In genomic region chr19:28864981-28865380, GRCm38 (mm10) we compare ENCODE assay signal across 20 mouse cellular contexts. TPM values are rescaled to one million over a fixed set of nuclear protein-coding genes. Genes with fewer than 3 reads are reported as not detected.
DNase-seq lines count a peak whose midpoint lies in the region; ATAC-seq and TF ChIP-seq lines count a peak whose summit lies in the region.
"Had no signal": no experiment of that assay in that cellular context is flagged by ENCODE, and none has a peak within 500 bp of the region (broad histone marks: within the 10 kb centered on the region; RNA-seq: fewer than 3 reads in every experiment).

No protein-coding gene starts in this region.

- H3K9ac ChIP-seq in forebrain, embryonic 15.5 days (replicated peaks), result no peak overlapping the region
- no peak overlapping the region for H3K9ac ChIP-seq in limb, embryonic 14.5 days (ENCODE audit: low read depth, low read length, severe bottlenecking)
- H3K9ac ChIP-seq in neural tube, embryonic 14.5 days (replicated peaks; ENCODE audit: low read depth, low read length), result no peak overlapping the region
- H3K9ac ChIP-seq: heart, embryonic 13.5 days; midbrain, embryonic 15.5 days had no signal

- no peak for TF ChIP-seq CTCF in brain, embryonic 14.5 days (IDR thresholded peaks at IDR 0.05; ENCODE audit: borderline replicate concordance, extremely low read depth, insufficient read depth, insufficient read length)

- TF ChIP-seq POLR2A in limb, embryonic 14.5 days (IDR thresholded peaks at IDR 0.05; ENCODE audit: borderline replicate concordance, extremely low read depth, insufficient read depth, insufficient read length), result no peak
- TF ChIP-seq POLR2A in brain, embryonic 14.5 days (IDR thresholded peaks at IDR 0.05; ENCODE audit: borderline replicate concordance, extremely low read depth, insufficient read depth, insufficient read length, poor library complexity, severe bottlenecking), result no peak

- no peaks in the 10 kb centered on the region for H3K27me3 ChIP-seq in forebrain, embryonic 15.5 days
- no peaks in the 10 kb centered on the region for H3K27me3 ChIP-seq in forebrain, embryonic 10.5 days (ENCODE audit: poor library complexity, severe bottlenecking)
- no peaks in the 10 kb centered on the region for H3K27me3 ChIP-seq in limb, embryonic 14.5 days (ENCODE audit: control insufficient read depth, insufficient read depth, low read length)
- no peaks in the 10 kb centered on the region for H3K27me3 ChIP-seq in limb, embryonic 10.5 days (ENCODE audit: low read depth, poor library complexity, severe bottlenecking)
- no peaks in the 10 kb centered on the region for H3K27me3 ChIP-seq in neural tube, embryonic 14.5 days (ENCODE audit: control insufficient read depth, insufficient read depth, low read length)
- H3K27me3 ChIP-seq: heart, embryonic 13.5 days; midbrain, embryonic 15.5 days had no signal

- H3K9me3 ChIP-seq in forebrain, embryonic 15.5 days, result no peaks in the 10 kb centered on the region
- no peaks in the 10 kb centered on the region for H3K9me3 ChIP-seq in forebrain, embryonic 10.5 days
- H3K9me3 ChIP-seq in limb, embryonic 14.5 days (ENCODE audit: control insufficient read depth, low read length), result no peaks in the 10 kb centered on the region
- no peaks in the 10 kb centered on the region for H3K9me3 ChIP-seq in limb, embryonic 10.5 days (replicated peaks)
- no peaks in the 10 kb centered on the region for H3K9me3 ChIP-seq in neural tube, embryonic 14.5 days (ENCODE audit: control insufficient read depth, low read length)
- H3K9me3 ChIP-seq: heart, embryonic 13.5 days; megakaryocyte, embryonic 14.5 days; midbrain, embryonic 15.5 days had no signal

- no peak for DNase-seq in forebrain, embryonic 10.5 days (ENCODE audit: extremely low spot score, low spot score)
- DNase-seq in limb, embryonic 14.5 days (ENCODE audit: low spot score), result peak; percentile 14
- no peak for DNase-seq in limb, embryonic 10.5 days (ENCODE audit: low spot score)
- peak; percentile 81 for DNase-seq in brain, embryonic 14.5 days (ENCODE audit: low read depth)
- DNase-seq in yolk sac, embryonic 10.5 days (ENCODE audit: low spot score), result no peak
- DNase-seq: adrenal gland, adult 2 months; cerebellum, adult 9-11 months; gastrocnemius, postnatal 10 days; kidney, adult 8-10 months; kidney, postnatal 25 days; liver; lung, postnatal 10 days; right cerebral cortex, postnatal 4 days had no signal

- no peak overlapping the region for H3K4me3 ChIP-seq in forebrain, embryonic 15.5 days
- H3K4me3 ChIP-seq in forebrain, embryonic 10.5 days, result no peak overlapping the region
- H3K4me3 ChIP-seq in limb, embryonic 14.5 days (replicated peaks; ENCODE audit: low read length), result no peak overlapping the region
- no peak overlapping the region for H3K4me3 ChIP-seq in limb, embryonic 10.5 days
- no peak overlapping the region for H3K4me3 ChIP-seq in neural tube, embryonic 14.5 days (ENCODE audit: low read depth, low read length)
- H3K4me3 ChIP-seq: erythroblast, embryonic 14.5 days; heart, embryonic 13.5 days; megakaryocyte, embryonic 14.5 days; midbrain, embryonic 15.5 days had no signal

- peak overlapping the region; percentile 60 for H3K27ac ChIP-seq in forebrain, embryonic 15.5 days (replicated peaks)
- no peak overlapping the region for H3K27ac ChIP-seq in forebrain, embryonic 10.5 days
- no peak overlapping the region for H3K27ac ChIP-seq in limb, embryonic 14.5 days (replicated peaks; ENCODE audit: low read depth, low read length)
- H3K27ac ChIP-seq in limb, embryonic 10.5 days, result no peak overlapping the region
- no peak overlapping the region for H3K27ac ChIP-seq in neural tube, embryonic 14.5 days (ENCODE audit: low read depth, low read length)
- H3K27ac ChIP-seq: heart, embryonic 13.5 days; midbrain, embryonic 15.5 days; stomach, postnatal 0 days had no signal

- peak; percentile 63 for ATAC-seq in forebrain, embryonic 15.5 days (replicated peaks)
- ATAC-seq in limb, embryonic 14.5 days (ENCODE audit: low FRiP score, low read depth), result no peak
- ATAC-seq in neural tube, embryonic 14.5 days (ENCODE audit: low read depth), result peak; percentile 74
- ATAC-seq: midbrain, embryonic 15.5 days had no signal

- H3K4me2 ChIP-seq in forebrain, embryonic 15.5 days (replicated peaks), result no peak overlapping the region
- no peak overlapping the region for H3K4me2 ChIP-seq in limb, embryonic 14.5 days (replicated peaks; ENCODE audit: low read depth, low read length, severe bottlenecking)
- no peak overlapping the region for H3K4me2 ChIP-seq in neural tube, embryonic 14.5 days (ENCODE audit: low read depth, low read length)
- H3K4me2 ChIP-seq: heart, embryonic 13.5 days; midbrain, embryonic 15.5 days had no signal

- 53% methylated on average over 6 of the region's 6 CpGs for WGBS in forebrain, embryonic 15.5 days
- 71% methylated on average over 6 of the region's 6 CpGs for WGBS in forebrain, embryonic 10.5 days
- 44% methylated on average over 6 of the region's 6 CpGs for WGBS in limb, embryonic 14.5 days
- 60% methylated on average over 6 of the region's 6 CpGs for WGBS in limb, embryonic 10.5 days
- 43% methylated on average over 6 of the region's 6 CpGs for WGBS in neural tube, embryonic 14.5 days

- peaks cover 6% of the 10 kb centered on the region; the same call in 1 of the 2 replicates for H3K4me1 ChIP-seq in forebrain, embryonic 15.5 days
- no peaks in the 10 kb centered on the region for H3K4me1 ChIP-seq in forebrain, embryonic 10.5 days
- H3K4me1 ChIP-seq in limb, embryonic 14.5 days (ENCODE audit: control insufficient read depth, insufficient read depth, low read length), result no peaks in the 10 kb centered on the region
- H3K4me1 ChIP-seq in limb, embryonic 10.5 days, result no peaks in the 10 kb centered on the region; the same call in 1 of the 2 replicates
- H3K4me1 ChIP-seq in neural tube, embryonic 14.5 days (ENCODE audit: control insufficient read depth, insufficient read depth, low read length), result 0 out of 2 replicates have a peak, but pooled peaks cover 3% of the 10 kb centered on the region
- H3K4me1 ChIP-seq: heart, embryonic 13.5 days; megakaryocyte, embryonic 14.5 days; midbrain, embryonic 15.5 days had no signal

- no peaks in the 10 kb centered on the region for H3K36me3 ChIP-seq in forebrain, embryonic 15.5 days
- no peaks in the 10 kb centered on the region for H3K36me3 ChIP-seq in forebrain, embryonic 10.5 days (replicated peaks)
- no peaks in the 10 kb centered on the region for H3K36me3 ChIP-seq in limb, embryonic 14.5 days (ENCODE audit: control insufficient read depth, insufficient read depth, low read length)
- no peaks in the 10 kb centered on the region for H3K36me3 ChIP-seq in limb, embryonic 10.5 days
- H3K36me3 ChIP-seq in neural tube, embryonic 14.5 days (ENCODE audit: control insufficient read depth, insufficient read depth, low read length), result no peaks in the 10 kb centered on the region
- H3K36me3 ChIP-seq: heart, embryonic 13.5 days; midbrain, embryonic 15.5 days had no signal

RNA-seq across cellular contexts. Expression of gene Slc1a1, which starts 30.1 kb away (rescaled TPM):
- polyA plus RNA-seq in forebrain, embryonic 15.5 days (2015; fragmentation: Nextera tagmentation; extraction: Ambion mirVana), result 34.1 TPM in 2 replicates
- 0.52 and 0.65 TPM in 2 replicates for polyA plus RNA-seq in forebrain, embryonic 10.5 days (2016; fragmentation: Nextera tagmentation; extraction: Ambion mirVana)
- 1.1 and 1.7 TPM in 2 replicates for polyA plus RNA-seq in limb, embryonic 14.5 days (2012; rRNA removed)
- 0.66 and 0.81 TPM in 2 replicates for polyA plus RNA-seq in limb, embryonic 14.5 days (2014; fragmentation: Nextera tagmentation; extraction: Ambion mirVana)
- polyA plus RNA-seq in limb, embryonic 10.5 days (2016; fragmentation: Nextera tagmentation; extraction: Ambion mirVana), result 0.13 and 0.15 TPM in 2 replicates
- polyA plus RNA-seq in brain, embryonic 14.5 days (2012; rRNA removed), result 15.0 and 22.2 TPM in 2 replicates
- 42.2 and 44.0 TPM in 2 replicates for polyA plus RNA-seq in neural tube, embryonic 14.5 days (2014; fragmentation: Nextera tagmentation; extraction: Ambion mirVana)
- polyA plus RNA-seq: erythroblast, embryonic 14.5 days had no signal

Comparison
In these comparisons a context has a peak if more than half of its experiments do, and no peak if none do; other contexts are left out.
1. DNase-seq: peak in limb, embryonic 14.5 days (single experiment) and brain, embryonic 14.5 days (single experiment); none in forebrain, embryonic 10.5 days (single experiment), limb, embryonic 10.5 days (single experiment) and yolk sac, embryonic 10.5 days (single experiment).